Mouse (Mus musculus) R1 (cell line): ENCODE data around the gene Thap3.

Experiments used
- DNase-seq: peaks from one replicate; pipeline ENCODE4 v3.0.0-alpha.2; 2018; ENCODE audit warnings: low read depth, low spot score

Gene Thap3

DNA sequence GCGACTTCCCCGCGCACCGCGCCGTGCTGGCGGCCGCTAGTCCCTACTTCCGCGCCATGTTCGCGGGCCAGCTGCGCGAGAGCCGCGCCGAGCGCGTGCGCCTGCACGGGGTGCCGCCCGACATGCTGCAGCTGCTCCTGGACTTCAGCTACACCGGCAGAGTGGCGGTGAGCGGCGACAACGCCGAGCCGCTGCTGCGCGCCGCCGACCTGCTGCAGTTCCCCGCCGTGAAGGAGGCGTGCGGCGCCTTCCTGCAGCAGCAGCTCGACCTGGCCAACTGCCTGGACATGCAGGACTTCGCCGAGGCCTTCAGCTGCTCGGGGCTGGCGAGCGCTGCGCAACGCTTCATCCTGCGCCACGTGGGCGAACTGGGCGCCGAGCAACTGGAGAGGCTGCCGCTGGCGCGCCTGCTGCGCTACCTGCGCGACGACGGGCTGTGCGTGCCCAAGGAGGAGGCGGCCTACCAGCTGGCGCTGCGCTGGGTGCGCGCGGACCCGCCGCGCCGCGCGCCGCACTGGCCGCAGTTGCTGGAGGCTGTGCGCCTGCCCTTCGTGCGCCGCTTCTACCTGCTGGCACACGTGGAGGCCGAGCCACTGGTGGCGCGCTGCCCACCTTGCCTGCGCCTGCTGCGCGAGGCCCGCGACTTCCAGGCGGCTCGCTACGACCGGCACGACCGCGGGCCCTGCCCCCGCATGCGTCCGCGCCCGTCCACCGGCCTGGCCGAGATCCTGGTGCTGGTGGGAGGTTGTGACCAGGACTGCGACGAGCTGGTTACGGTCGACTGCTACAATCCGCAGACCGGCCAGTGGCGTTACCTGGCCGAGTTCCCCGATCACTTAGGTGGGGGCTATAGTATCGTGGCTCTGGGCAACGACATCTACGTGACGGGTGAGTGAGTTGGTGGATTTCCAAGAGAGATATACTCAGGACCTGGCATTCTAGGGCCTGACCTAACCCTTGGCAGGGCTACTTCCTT is 20.6 kb upstream of the Thap3 start:
- DNase-seq = peak; percentile 75

DNA sequence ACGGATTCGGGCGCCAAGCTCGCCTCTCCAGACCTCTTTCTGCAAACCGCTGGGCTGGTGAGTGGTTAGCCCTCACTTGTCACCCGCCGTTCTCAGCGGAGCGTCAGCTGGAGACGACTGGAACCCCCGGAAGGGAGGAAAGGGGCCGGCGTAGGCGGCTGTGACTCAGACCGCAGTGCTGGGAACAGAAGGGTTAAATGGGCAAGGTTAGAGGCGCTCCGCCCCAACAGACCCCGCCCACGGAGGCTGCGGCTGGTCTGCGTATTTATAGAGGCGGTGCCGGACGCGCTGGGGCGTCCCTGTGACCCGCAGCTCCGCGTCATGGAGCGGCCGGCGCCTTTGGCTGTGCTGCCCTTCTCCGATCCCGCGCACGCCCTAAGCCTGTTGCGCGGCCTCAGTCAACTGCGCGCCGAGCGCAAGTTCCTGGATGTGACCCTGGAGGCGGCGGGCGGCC is 19.9 kb upstream of the Thap3 start, which contains the start of gene Klhl21:
Klhl21 (plus strand) TSS at position 182 of the 454 bp plus-strand sequence.
- peak; percentile 95 for DNase-seq

DNA sequence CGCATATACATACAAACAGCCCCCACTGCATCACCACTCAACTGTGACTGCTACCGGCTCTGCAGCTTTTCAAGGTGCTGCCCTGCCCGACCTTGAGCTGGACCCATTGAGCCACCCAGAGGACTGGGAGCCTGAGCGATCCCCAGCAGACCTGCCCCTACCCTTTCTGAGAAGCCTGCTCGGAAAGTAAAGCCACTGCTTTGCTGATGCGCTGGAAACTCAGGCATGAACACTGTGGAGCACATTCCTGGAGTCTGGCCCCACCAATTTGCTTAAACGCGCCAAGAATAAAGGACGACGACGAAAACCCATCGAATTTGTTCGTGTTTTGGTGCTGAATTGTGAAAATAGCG is 19.3 kb upstream of the Thap3 start:
- DNase-seq = no peak

- peak; percentile 70 for DNase-seq
Measured at GRCm38 (mm10) chr4:152007481-152008147, 18.8 kb upstream of the Thap3 start.

- DNase-seq = no peak
Measured at GRCm38 (mm10) chr4:152006812-152007211, 18.0 kb upstream of the Thap3 start.

GRCm38 (mm10) chr4:152006137-152006536 is 17.3 kb upstream of the Thap3 start:
- DNase-seq = no peak

GRCm38 (mm10) chr4:152002063-152002462 is 13.3 kb upstream of the Thap3 start:
- no peak for DNase-seq

- no peak for DNase-seq
Measured at GRCm38 (mm10) chr4:152001335-152001734, 12.5 kb upstream of the Thap3 start.

- no peak for DNase-seq
Measured at GRCm38 (mm10) chr4:152000906-152001305, 12.1 kb upstream of the Thap3 start.

DNA sequence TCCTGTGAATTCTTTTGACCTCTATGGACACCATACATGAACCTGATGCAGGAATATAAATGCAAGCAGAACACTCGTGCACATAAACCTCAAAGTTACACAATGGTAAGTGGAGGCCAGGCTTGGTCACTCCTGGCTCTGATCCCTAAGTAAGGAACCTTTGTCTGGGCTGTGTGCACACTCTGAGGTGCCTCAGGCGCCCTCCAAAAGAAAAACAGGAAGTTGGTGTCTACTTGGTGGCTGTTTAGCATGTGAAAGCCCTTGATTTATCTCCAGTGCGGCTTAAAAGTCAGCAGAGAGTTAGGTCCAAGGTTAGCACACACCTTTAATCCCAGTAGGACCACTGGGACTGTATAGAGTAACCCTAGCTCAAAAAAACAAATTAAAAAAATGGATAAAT is 10.7 kb upstream of the Thap3 start:
- DNase-seq = peak; percentile 71

- no peak for DNase-seq
Measured at GRCm38 (mm10) chr4:151997701-151998100, 8.9 kb upstream of the Thap3 start.

GRCm38 (mm10) chr4:151996951-151997222 is 8.1 kb upstream of the Thap3 start:
- DNase-seq = no peak

DNA sequence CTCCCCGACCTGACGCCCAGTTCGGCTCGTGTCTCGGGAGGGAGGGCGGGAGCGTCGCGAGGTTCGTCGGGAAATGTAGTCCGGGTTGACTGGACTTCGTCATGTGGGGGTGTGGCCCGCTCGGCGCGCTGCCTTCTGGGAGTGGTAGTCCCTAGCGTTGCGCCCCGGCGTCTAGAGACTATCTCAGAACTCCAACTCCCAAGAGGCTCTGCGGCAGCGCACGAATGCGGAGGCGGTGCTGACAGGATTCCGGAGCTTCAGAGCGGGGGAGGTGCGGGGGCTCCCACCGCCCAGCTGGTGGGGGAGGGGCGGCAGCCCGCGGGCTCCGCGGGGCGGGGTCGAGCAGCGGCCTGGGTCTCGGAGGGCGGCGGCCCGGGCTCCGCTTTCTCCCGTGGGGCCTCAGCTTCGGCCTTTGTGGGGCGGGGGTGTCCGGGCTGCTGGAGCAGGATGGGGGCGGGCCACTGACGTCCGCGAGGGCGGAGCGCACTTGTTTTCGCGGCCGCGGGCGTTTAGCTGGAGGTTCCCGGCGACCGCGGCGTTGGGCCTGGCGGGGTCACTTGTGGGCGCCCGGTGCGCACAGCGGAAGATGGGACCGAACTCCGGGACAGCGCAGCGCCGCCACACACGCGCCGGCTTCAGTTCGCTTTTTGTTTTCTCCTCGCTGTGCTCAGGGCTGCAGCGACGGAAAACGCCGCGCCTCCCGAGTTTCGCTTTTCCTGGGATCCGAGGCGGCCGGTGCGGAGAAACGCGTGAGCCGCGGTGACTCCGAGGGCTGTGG is 7.6 kb upstream of the Thap3 start, which contains the start of gene Phf13:
Phf13 (minus strand) TSS at position 86 of the 778 bp plus-strand sequence.
- DNase-seq = peak; percentile 100

DNA sequence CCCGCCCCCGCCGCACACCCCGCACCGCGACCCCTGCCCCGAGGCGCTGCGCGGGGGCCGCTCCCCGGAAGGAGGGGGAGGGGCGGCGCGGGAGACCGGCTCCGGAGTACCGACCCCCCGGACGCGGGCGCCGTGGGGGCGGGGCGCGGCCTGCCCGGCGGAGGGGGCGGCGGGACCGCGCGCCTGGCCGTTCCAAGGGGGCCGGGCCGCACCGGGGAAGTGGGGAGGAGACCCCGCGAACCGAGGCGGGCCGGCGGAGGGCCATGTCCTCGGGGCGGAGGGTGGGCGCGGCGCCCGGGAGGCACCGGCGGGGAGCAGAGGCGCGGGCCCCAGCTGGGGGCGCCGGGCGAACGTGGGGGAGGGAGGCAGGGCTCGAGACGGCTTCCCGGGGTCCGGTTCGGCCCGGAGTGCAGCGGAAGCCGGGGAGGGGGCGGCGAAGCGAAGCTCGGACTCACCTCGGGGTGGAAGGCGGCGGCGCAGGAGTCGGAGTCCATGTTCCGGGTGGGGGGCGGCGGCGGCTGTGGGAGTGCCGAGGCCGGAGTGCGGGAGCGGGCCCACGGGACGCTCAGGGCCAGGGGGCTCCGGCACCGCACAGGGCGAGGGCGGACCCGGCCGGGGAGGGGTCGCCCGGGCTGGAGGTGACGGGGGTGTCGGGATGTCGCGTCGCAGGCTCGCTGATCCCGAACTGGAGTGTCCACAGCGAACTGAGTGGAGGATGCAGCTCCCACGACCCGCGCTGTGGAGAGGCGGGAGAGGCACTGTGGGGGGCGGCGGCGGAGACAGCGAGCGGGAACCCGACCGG is 6.8 kb upstream of the Thap3 start:
- DNase-seq = no peak

GRCm38 (mm10) chr4:151994228-151995171 is 5.7 kb upstream of the Thap3 start:
- DNase-seq = no peak

DNA sequence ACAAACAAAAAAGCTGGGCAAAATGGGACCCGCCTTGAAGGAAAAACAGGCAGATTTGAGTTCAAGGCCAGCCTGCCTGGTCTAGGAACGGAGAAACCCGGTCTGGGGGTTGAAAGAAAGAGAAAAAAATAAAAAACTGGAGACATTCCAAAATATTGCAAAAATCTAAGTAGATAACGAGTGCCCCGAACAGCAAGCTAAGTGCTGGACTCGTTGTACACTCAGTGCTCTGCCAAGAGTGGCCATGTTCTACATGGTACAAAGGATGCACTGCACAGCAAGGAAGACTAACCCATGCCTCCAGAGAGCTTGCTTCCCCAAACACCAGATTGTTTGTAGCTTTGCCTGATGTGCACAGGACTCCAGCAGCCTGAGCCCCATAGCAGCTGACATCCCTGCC is 4.2 kb upstream of the Thap3 start:
- DNase-seq = no peak

DNA sequence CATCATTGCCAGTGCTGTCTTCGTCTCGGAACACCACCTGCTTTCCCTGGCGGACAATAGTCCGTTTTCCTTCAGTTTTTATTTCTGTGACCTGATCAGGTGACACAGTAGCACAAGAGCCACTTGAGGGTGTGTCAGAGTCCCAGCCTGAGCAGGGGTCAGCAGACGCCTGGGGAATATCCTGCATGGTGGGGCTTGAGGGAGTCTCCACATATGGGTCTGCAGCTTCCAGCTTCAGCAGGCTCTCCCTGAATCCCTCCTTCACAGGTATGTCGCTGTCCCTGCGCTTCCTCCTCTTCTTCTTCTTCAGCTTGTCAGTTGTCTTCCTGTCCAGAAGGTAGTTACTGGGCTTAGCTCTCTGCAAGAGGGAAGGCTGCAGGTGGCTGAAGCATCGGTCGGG is 3.3 kb upstream of the Thap3 start:
- no peak for DNase-seq

DNA sequence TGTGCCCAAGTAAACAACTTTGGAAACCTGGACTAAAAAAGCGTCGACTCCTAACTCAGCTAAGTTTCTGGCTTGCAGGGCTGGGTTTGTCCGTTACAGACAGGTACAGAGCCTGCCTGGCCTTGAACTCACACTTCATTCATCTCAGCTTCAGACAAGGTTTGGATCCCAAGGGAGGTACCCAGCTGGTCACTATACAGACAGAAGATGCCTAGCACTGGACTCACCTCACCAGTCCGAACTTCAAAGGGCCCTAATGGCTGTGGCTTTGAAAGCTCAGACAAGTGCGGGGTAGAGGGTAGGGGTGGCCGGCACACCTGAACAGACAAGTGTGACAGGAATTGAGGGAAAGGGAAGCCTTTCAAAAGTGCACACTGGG is 302 bp upstream of the Thap3 start:
- DNase-seq = no peak

GRCm38 (mm10) chr4:151988014-151988341 is 819 bp downstream of the Thap3 start:
- no peak for DNase-seq

GRCm38 (mm10) chr4:151986650-151987049 is 2.1 kb downstream of the Thap3 start:
- no peak for DNase-seq
